Mouse (Mus musculus) left cerebral cortex, adult 6 months (tissue): ENCODE measurements around the gene Colgalt2. TPM values are rescaled to one million over a fixed set of nuclear protein-coding genes. Genes with fewer than 3 reads are reported as not detected.

ENCODE experiments used
- long read RNA-seq, 2 experiments: library from polyadenylated mRNA; unstranded; transcript quantifications; one replicate each; pipeline ENCODE4 v2.0.0; 2019 to 2020
- polyA plus RNA-seq: library from polyadenylated mRNA; unstranded; fragments of <200 nt; fragmentation: Nextera tagmentation; gene quantifications from 2 replicates; pipeline ENCODE4 v1.2.3, GENCODE M21; 2021

The Colgalt2 gene
- 1.9 and 2.2 TPM in 2 replicates for polyA plus RNA-seq
- long read RNA-seq, experiment 1, full-length matches to known transcripts: 12 of 24 reads
- long read RNA-seq, experiment 1, partial matches to known transcripts: 3 of 24 reads
- long read RNA-seq, experiment 1, other reads (novel, unspliced or antisense): 9 of 24 reads
- long read RNA-seq, experiment 2, full-length matches to known transcripts: 3 of 3 reads
- long read RNA-seq, experiment 2, partial matches to known transcripts: 0 of 3 reads
- long read RNA-seq, experiment 2, other reads (novel, unspliced or antisense): 0 of 3 reads

GRCm38 (mm10) chr1:152399790-152400555 lies at the start of gene Colgalt2:
Gene Colgalt2, plus strand, starts transcription at chr1:152399830.

GRCm38 (mm10) chr1:152386188-152386835 lies 13.3 kb upstream of the Colgalt2 start, which contains the start of gene Tsen15:
Gene Tsen15, minus strand, starts transcription at chr1:152386688.

Other genes starting within 250 kb of the Colgalt2 start
- gene Tsen15, start 13.1 kb upstream of the Colgalt2 start, polyA plus RNA-seq: 70.2 and 75.7 TPM in 2 replicates